Mouse (Mus musculus) midbrain, embryonic 16.5 days (tissue): ENCODE results near the gene Sema4a. TPM values are rescaled to one million over a fixed set of nuclear protein-coding genes. Genes with fewer than 3 reads are reported as not detected.

Experiments used
- ATAC-seq: fragments of 200-750 bp; cut with Nextera tagmentation; 2 replicates; pipeline ENCODE4 v1.8.0; 2017; ENCODE audit warnings: moderate TSS enrichment
- H3K27ac ChIP-seq: fragments of 300-500 bp; sonication (generic); 2 replicates; pipeline ENCODE4 v1.5.1; 2014; ENCODE audit warnings: mild to moderate bottlenecking, low read length, mixed read lengths
- H3K27me3 ChIP-seq: fragments of 300-500 bp; sonication (generic); 2 replicates; pipeline ENCODE4 v1.6.1; 2014; ENCODE audit warnings: low read depth, low read length, mixed read lengths; ENCODE audit not compliant: control insufficient read depth, insufficient read depth
- H3K36me3 ChIP-seq: fragments of 300-500 bp; sonication (generic); 2 replicates; pipeline ENCODE4 v1.6.1; 2014; ENCODE audit warnings: mild to moderate bottlenecking, low read length, moderate library complexity, mixed read lengths; ENCODE audit not compliant: control insufficient read depth, insufficient read depth
- H3K4me1 ChIP-seq: fragments of 300-500 bp; sonication (generic); 2 replicates; pipeline ENCODE4 v1.6.1; 2014; ENCODE audit warnings: mild to moderate bottlenecking, low read length, mixed read lengths; ENCODE audit not compliant: control insufficient read depth, insufficient read depth
- H3K4me2 ChIP-seq: fragments of 300-500 bp; sonication (generic); 2 replicates; pipeline ENCODE4 v1.6.1; 2014; ENCODE audit warnings: mild to moderate bottlenecking, low read length, mixed read lengths
- H3K4me3 ChIP-seq: fragments of 300-500 bp; sonication (generic); 2 replicates; pipeline ENCODE4 v1.5.1; 2014; ENCODE audit warnings: low read depth, mild to moderate bottlenecking, low read length, moderate library complexity, mixed read lengths
- H3K9ac ChIP-seq: fragments of 300-500 bp; sonication (generic); 2 replicates; pipeline ENCODE4 v1.6.1; 2014; ENCODE audit warnings: low read depth, low read length, mixed read lengths
- H3K9me3 ChIP-seq: fragments of 300-500 bp; sonication (generic); replicated peaks from 2 replicates; pipeline ENCODE4 v1.6.1; 2014; ENCODE audit warnings: mild to moderate bottlenecking, low read length, mixed read lengths; ENCODE audit not compliant: control insufficient read depth, poor library complexity, severe bottlenecking
- WGBS: fragments of 180-500 bp; shearing (Covaris S2); extraction: QIAGEN DNeasy Blood & Tissue Kit; methylation state at CpG from one replicate; pipeline ENCODE4 v1.1.7; 2014; 5-methylcytosine and 5-hydroxymethylcytosine counted together
- polyA plus RNA-seq: library from polyadenylated mRNA; unstranded; fragments of >200 nt; fragmentation: Nextera tagmentation; extraction: Ambion mirVana; gene quantifications from 2 replicates; pipeline ENCODE4 v1.2.1, GENCODE M21; 2015

The Sema4a gene
- polyA plus RNA-seq, 1 experiment from 2014 or later, result 44.0 TPM

- Histone ChIP-seq H3K4me3 (no peak overlapping the region), H3K9ac (no peak overlapping the region), H3K4me2 (no peak overlapping the region), H3K27ac (no peak overlapping the region), H3K27me3 (no peaks in the 10 kb centered on the region), H3K9me3 (no peaks in the 10 kb centered on the region), H3K4me1 (no peaks in the 10 kb centered on the region), H3K36me3 (peaks cover 36% of the 10 kb centered on the region; the same call in 1 of the 2 replicates)
- WGBS, result 82% methylated on average over 8 of the region's 8 CpGs
- no peak for ATAC-seq
Measured at GRCm38 (mm10) chr3:88446471-88447123, 14.4 kb downstream of the Sema4a start.

- H3K36me3 ChIP-seq, result peaks cover 42% of the 10 kb centered on the region
Measured at GRCm38 (mm10) chr3:88442888-88443287, 18.1 kb downstream of the Sema4a start.

GRCm38 (mm10) chr3:88442488-88442887 lies 18.5 kb downstream of the Sema4a start:
- H3K27ac ChIP-seq, result no peak overlapping the region
- WGBS, result 85% methylated on average over 12 of the region's 12 CpGs
- no peaks in the 10 kb centered on the region for H3K9me3 ChIP-seq
- H3K4me2 ChIP-seq, result no peak overlapping the region
- no peak overlapping the region for H3K4me3 ChIP-seq
- no peaks in the 10 kb centered on the region for H3K27me3 ChIP-seq
- 0 out of 2 replicates have a peak, but pooled peaks cover 4% of the 10 kb centered on the region for H3K4me1 ChIP-seq
- H3K9ac ChIP-seq, result no peak overlapping the region
- no peak for ATAC-seq
- H3K36me3 ChIP-seq, result peaks cover 42% of the 10 kb centered on the region

More at GRCm38 (mm10) chr3:88442888-88443287, 18.1 kb downstream of the Sema4a start:
- Histone ChIP-seq H3K27ac (no peak overlapping the region), H3K27me3 (no peaks in the 10 kb centered on the region), H3K9me3 (no peaks in the 10 kb centered on the region), H3K4me2 (no peak overlapping the region), H3K4me3 (no peak overlapping the region), H3K4me1 (0 out of 2 replicates have a peak, but pooled peaks cover 4% of the 10 kb centered on the region), H3K9ac (no peak overlapping the region)
- 76% methylated on average over 7 of the region's 7 CpGs for WGBS
- ATAC-seq, result no peak

- peaks cover 44% of the 10 kb centered on the region for H3K36me3 ChIP-seq
- H3K9me3 ChIP-seq, result no peaks in the 10 kb centered on the region
- H3K4me3 ChIP-seq, result no peak overlapping the region
- ATAC-seq, result peak; percentile 32; the same call in 1 of the 2 replicates
- no peak overlapping the region for H3K9ac ChIP-seq
- no peak overlapping the region for H3K27ac ChIP-seq
- H3K27me3 ChIP-seq, result no peaks in the 10 kb centered on the region
- H3K4me1 ChIP-seq, result 0 out of 2 replicates have a peak, but pooled peaks cover 4% of the 10 kb centered on the region
- WGBS, result 23% methylated on average over 26 of the region's 27 CpGs
- no peak overlapping the region for H3K4me2 ChIP-seq
Measured at GRCm38 (mm10) chr3:88440500-88441381, 20.2 kb downstream of the Sema4a start.

GRCm38 (mm10) chr3:88439582-88439981 lies 21.4 kb downstream of the Sema4a start:
- Histone ChIP-seq H3K36me3 (peaks cover 46% of the 10 kb centered on the region), H3K4me2 (no peak overlapping the region), H3K27ac (no peak overlapping the region), H3K4me1 (0 out of 2 replicates have a peak, but pooled peaks cover 4% of the 10 kb centered on the region), H3K4me3 (no peak overlapping the region), H3K9ac (no peak overlapping the region), H3K27me3 (no peaks in the 10 kb centered on the region), H3K9me3 (no peaks in the 10 kb centered on the region)
- 53% methylated on average over 3 of the region's 4 CpGs for WGBS
- no peak for ATAC-seq

GRCm38 (mm10) chr3:88437454-88437853 lies 23.5 kb downstream of the Sema4a start:
- no peaks in the 10 kb centered on the region for H3K9me3 ChIP-seq
- 80% methylated on average over 10 of the region's 10 CpGs for WGBS
- 0 out of 2 replicates have a peak, but pooled peaks cover 4% of the 10 kb centered on the region for H3K4me1 ChIP-seq
- H3K4me3 ChIP-seq, result no peak overlapping the region
- H3K27ac ChIP-seq, result no peak overlapping the region
- H3K27me3 ChIP-seq, result no peaks in the 10 kb centered on the region
- H3K4me2 ChIP-seq, result no peak overlapping the region
- no peak for ATAC-seq
- H3K9ac ChIP-seq, result no peak overlapping the region
- H3K36me3 ChIP-seq, result peaks cover 35% of the 10 kb centered on the region

- Histone ChIP-seq H3K4me3 (no peak overlapping the region; the same call in 1 of the 2 replicates), H3K36me3 (peaks cover 32% of the 10 kb centered on the region), H3K9me3 (no peaks in the 10 kb centered on the region), H3K27ac (no peak overlapping the region), H3K4me1 (0 out of 2 replicates have a peak, but pooled peaks cover 4% of the 10 kb centered on the region), H3K27me3 (no peaks in the 10 kb centered on the region), H3K9ac (0 out of 2 replicates have a peak overlapping the region, but pooled peaks have one; percentile 28), H3K4me2 (peak overlapping the region; percentile 38)
- peak; percentile 64 for ATAC-seq
- 11% methylated on average over 26 of the region's 29 CpGs for WGBS
Measured at GRCm38 (mm10) chr3:88436395-88437201, 24.4 kb downstream of the Sema4a start.

- WGBS, result 65% methylated on average over 10 of the region's 10 CpGs
- no peak overlapping the region for H3K4me3 ChIP-seq
- H3K4me1 ChIP-seq, result no peaks in the 10 kb centered on the region
- no peaks in the 10 kb centered on the region for H3K9me3 ChIP-seq
- H3K27ac ChIP-seq, result no peak overlapping the region
- H3K9ac ChIP-seq, result no peak overlapping the region
- no peak overlapping the region for H3K4me2 ChIP-seq
- peaks cover 31% of the 10 kb centered on the region for H3K36me3 ChIP-seq
- H3K27me3 ChIP-seq, result no peaks in the 10 kb centered on the region
- no peak for ATAC-seq
Measured at GRCm38 (mm10) chr3:88435515-88435914, 25.5 kb downstream of the Sema4a start.
